Mouse (Mus musculus): Measurements from ENCODE around the gene Gm29133.

The Gm29133 gene

GRCm38 (mm10) chr3:75747897-75748296, at the start of gene Gm29133:
Gene Gm29133 (plus strand): TSS chr3:75748197.
- in situ Hi-C loops (cut with MseI, MboI) = no loop called here

- in situ Hi-C loops (cut with MseI, MboI) = no loop called here
Measured at GRCm38 (mm10) chr3:75699088-75699487, 48.9 kb upstream of the Gm29133 start.

- in situ Hi-C loops (cut with MseI, MboI) = no loop called here
Measured at GRCm38 (mm10) chr3:75701336-75701735, 46.7 kb upstream of the Gm29133 start.

- in situ Hi-C loops (cut with MseI, MboI) = no loop called here
Measured at GRCm38 (mm10) chr3:75706536-75706935, 41.5 kb upstream of the Gm29133 start.

GRCm38 (mm10) chr3:75713678-75714295, 34.2 kb upstream of the Gm29133 start:
- in situ Hi-C loops (cut with MseI, MboI) = no loop called here

- in situ Hi-C loops (cut with MseI, MboI) = no loop called here
Measured at GRCm38 (mm10) chr3:75720663-75721062, 27.3 kb upstream of the Gm29133 start.

GRCm38 (mm10) chr3:75730982-75731600, 16.9 kb upstream of the Gm29133 start:
- in situ Hi-C loops (cut with MseI, MboI) = no loop called here

GRCm38 (mm10) chr3:75743664-75744437, 4.1 kb upstream of the Gm29133 start:
- in situ Hi-C loops (cut with MseI, MboI) = no loop called here

- in situ Hi-C loops (cut with MseI, MboI) = no loop called here
Measured at GRCm38 (mm10) chr3:75745343-75745742, 2.7 kb upstream of the Gm29133 start.

GRCm38 (mm10) chr3:75763351-75763750, 15.4 kb downstream of the Gm29133 start:
- in situ Hi-C loops (cut with MseI, MboI) = no loop called here

- in situ Hi-C loops (cut with MseI, MboI) = no loop called here
Measured at GRCm38 (mm10) chr3:75774253-75774652, 26.3 kb downstream of the Gm29133 start.

GRCm38 (mm10) chr3:75808001-75808400, 60.0 kb downstream of the Gm29133 start:
- in situ Hi-C loops (cut with MseI, MboI) = no loop called here

GRCm38 (mm10) chr3:75823934-75824333, 75.9 kb downstream of the Gm29133 start:
- in situ Hi-C loops (cut with MseI, MboI) = no loop called here

GRCm38 (mm10) chr3:75824458-75824857, 76.5 kb downstream of the Gm29133 start:
- in situ Hi-C loops (cut with MseI, MboI) = no loop called here

GRCm38 (mm10) chr3:75834827-75835226, 86.8 kb downstream of the Gm29133 start:
- in situ Hi-C loops (cut with MseI, MboI) = no loop called here

- in situ Hi-C loops (cut with MseI, MboI) = no loop called here
Measured at GRCm38 (mm10) chr3:75835286-75835967, 87.4 kb downstream of the Gm29133 start.

All from mouse trophoblast stem cell (cell line).